Mouse (Mus musculus): ENCODE results near the gene Cntn4. TPM values are rescaled to one million over a fixed set of nuclear protein-coding genes. Genes with fewer than 3 reads are reported as not detected.

The Cntn4 gene
- 13.8 and 15.3 TPM in 2 replicates for polyA plus RNA-seq (2015; fragmentation: Nextera tagmentation; extraction: Ambion mirVana)

- Histone ChIP-seq H3K4me2 (replicated peaks) (peak within 1 kb of the TSS; percentile 70), H3K27me3 (peaks cover 45% of the 10 kb centered on the region), H3K9me3 (replicated peaks) (no peaks in the 10 kb centered on the region), H3K27ac (replicated peaks) (no peak within 1 kb of the TSS), H3K4me3 (replicated peaks) (peak within 1 kb of the TSS; percentile 44), H3K36me3 (no peaks in the 10 kb centered on the region), H3K9ac (no peak within 1 kb of the TSS), H3K4me1 (peaks cover 14% of the 10 kb centered on the region)
- ATAC-seq (ENCODE audit: insufficient number of reproducible peaks, low FRiP score, low TSS enrichment, low read depth): peak; percentile 69
- WGBS: 3% methylated on average over 40 of the region's 40 CpGs
Measured at GRCm38 (mm10) chr6:105677149-105678031, at the start of gene Cntn4. Cntn4 (plus strand) TSS chr6:105677660.

GRCm38 (mm10) chr6:105674276-105674675, 3.2 kb upstream of the Cntn4 start:
- 66% methylated on average over 4 of the region's 4 CpGs for WGBS
- Histone ChIP-seq H3K4me1 (peaks cover 14% of the 10 kb centered on the region), H3K27me3 (peaks cover 28% of the 10 kb centered on the region), H3K9ac (no peak overlapping the region), H3K36me3 (no peaks in the 10 kb centered on the region), H3K4me2 (replicated peaks) (no peak overlapping the region), H3K4me3 (replicated peaks) (no peak overlapping the region), H3K27ac (replicated peaks) (no peak overlapping the region), H3K9me3 (replicated peaks) (no peaks in the 10 kb centered on the region)
- no peak for ATAC-seq (ENCODE audit: insufficient number of reproducible peaks, low FRiP score, low TSS enrichment, low read depth)

- Histone ChIP-seq H3K4me1 (peaks cover 14% of the 10 kb centered on the region), H3K4me3 (replicated peaks) (no peak overlapping the region), H3K4me2 (replicated peaks) (no peak overlapping the region), H3K36me3 (no peaks in the 10 kb centered on the region), H3K9me3 (replicated peaks) (no peaks in the 10 kb centered on the region), H3K9ac (no peak overlapping the region), H3K27me3 (peaks cover 35% of the 10 kb centered on the region), H3K27ac (replicated peaks) (no peak overlapping the region)
- no peak for ATAC-seq (ENCODE audit: insufficient number of reproducible peaks, low FRiP score, low TSS enrichment, low read depth)
- WGBS: 25% methylated on average over 3 of the region's 3 CpGs
Measured at GRCm38 (mm10) chr6:105675099-105675498, 2.4 kb upstream of the Cntn4 start.

GRCm38 (mm10) chr6:105676637-105677036, 823 bp upstream of the Cntn4 start:
- Histone ChIP-seq H3K9me3 (replicated peaks) (no peaks in the 10 kb centered on the region), H3K4me1 (peaks cover 14% of the 10 kb centered on the region), H3K36me3 (no peaks in the 10 kb centered on the region), H3K4me3 (replicated peaks) (peak overlapping the region; percentile 44), H3K27ac (replicated peaks) (no peak overlapping the region), H3K4me2 (replicated peaks) (peak overlapping the region; percentile 70), H3K9ac (no peak overlapping the region), H3K27me3 (peaks cover 45% of the 10 kb centered on the region)
- WGBS: 11% methylated on average over 5 of the region's 5 CpGs
- no peak for ATAC-seq (ENCODE audit: insufficient number of reproducible peaks, low FRiP score, low TSS enrichment, low read depth)

GRCm38 (mm10) chr6:105678778-105679177, 1.3 kb downstream of the Cntn4 start:
- Histone ChIP-seq H3K27me3 (peaks cover 45% of the 10 kb centered on the region), H3K4me1 (peaks cover 14% of the 10 kb centered on the region), H3K4me2 (replicated peaks) (peak overlapping the region; percentile 70; the same call in 1 of the 2 replicates), H3K27ac (replicated peaks) (no peak overlapping the region), H3K36me3 (no peaks in the 10 kb centered on the region), H3K4me3 (replicated peaks) (peak overlapping the region; percentile 44), H3K9ac (no peak overlapping the region), H3K9me3 (replicated peaks) (no peaks in the 10 kb centered on the region)
- no peak for ATAC-seq (ENCODE audit: insufficient number of reproducible peaks, low FRiP score, low TSS enrichment, low read depth)
- 8% methylated on average over 5 of the region's 5 CpGs for WGBS

- Histone ChIP-seq H3K4me2 (replicated peaks) (no peak overlapping the region), H3K4me1 (peaks cover 14% of the 10 kb centered on the region), H3K9ac (no peak overlapping the region), H3K9me3 (replicated peaks) (no peaks in the 10 kb centered on the region), H3K27me3 (peaks cover 44% of the 10 kb centered on the region), H3K4me3 (replicated peaks) (no peak overlapping the region), H3K27ac (replicated peaks) (no peak overlapping the region), H3K36me3 (no peaks in the 10 kb centered on the region)
- WGBS: 51% methylated on average over 2 of the region's 2 CpGs
- no peak for ATAC-seq (ENCODE audit: insufficient number of reproducible peaks, low FRiP score, low TSS enrichment, low read depth)
Measured at GRCm38 (mm10) chr6:105681496-105681895, 4.0 kb downstream of the Cntn4 start.

GRCm38 (mm10) chr6:105683251-105683650, 5.8 kb downstream of the Cntn4 start:
- Histone ChIP-seq H3K9me3 (replicated peaks) (no peaks in the 10 kb centered on the region), H3K4me2 (replicated peaks) (no peak overlapping the region), H3K27me3 (peaks cover 27% of the 10 kb centered on the region), H3K4me3 (replicated peaks) (no peak overlapping the region), H3K36me3 (no peaks in the 10 kb centered on the region), H3K27ac (replicated peaks) (no peak overlapping the region), H3K9ac (no peak overlapping the region), H3K4me1 (no peaks in the 10 kb centered on the region)
- no peak for ATAC-seq (ENCODE audit: insufficient number of reproducible peaks, low FRiP score, low TSS enrichment, low read depth)
- WGBS: 77% methylated on average over 5 of the region's 5 CpGs

GRCm38 (mm10) chr6:105684123-105684522, 6.7 kb downstream of the Cntn4 start:
- Histone ChIP-seq H3K9ac (no peak overlapping the region), H3K9me3 (replicated peaks) (no peaks in the 10 kb centered on the region), H3K27ac (replicated peaks) (no peak overlapping the region), H3K36me3 (no peaks in the 10 kb centered on the region), H3K4me3 (replicated peaks) (no peak overlapping the region), H3K4me1 (no peaks in the 10 kb centered on the region), H3K4me2 (replicated peaks) (no peak overlapping the region), H3K27me3 (peaks cover 19% of the 10 kb centered on the region)
- WGBS: 34% methylated on average over 4 of the region's 4 CpGs
- no peak for ATAC-seq (ENCODE audit: insufficient number of reproducible peaks, low FRiP score, low TSS enrichment, low read depth)

GRCm38 (mm10) chr6:105688195-105688594, 10.7 kb downstream of the Cntn4 start:
- Histone ChIP-seq H3K9me3 (replicated peaks) (no peaks in the 10 kb centered on the region), H3K36me3 (no peaks in the 10 kb centered on the region), H3K27me3 (no peaks in the 10 kb centered on the region), H3K27ac (replicated peaks) (no peak overlapping the region), H3K4me2 (replicated peaks) (no peak overlapping the region), H3K9ac (no peak overlapping the region), H3K4me1 (no peaks in the 10 kb centered on the region), H3K4me3 (replicated peaks) (no peak overlapping the region)
- ATAC-seq (ENCODE audit: insufficient number of reproducible peaks, low FRiP score, low TSS enrichment, low read depth): no peak

GRCm38 (mm10) chr6:105742026-105742425, 64.6 kb downstream of the Cntn4 start:
- H3K4me2 ChIP-seq (replicated peaks): no peak overlapping the region
- H3K4me3 ChIP-seq (replicated peaks): no peak overlapping the region
- no peaks in the 10 kb centered on the region for H3K9me3 ChIP-seq (replicated peaks)
- no peak overlapping the region for H3K27ac ChIP-seq (replicated peaks)
- H3K27me3 ChIP-seq: no peaks in the 10 kb centered on the region
- H3K4me1 ChIP-seq: no peaks in the 10 kb centered on the region
- H3K9ac ChIP-seq: no peak overlapping the region
- 29% methylated on average over 6 of the region's 6 CpGs for WGBS
- no peak for ATAC-seq (ENCODE audit: insufficient number of reproducible peaks, low FRiP score, low TSS enrichment, low read depth)
- H3K36me3 ChIP-seq: no peaks in the 10 kb centered on the region

GRCm38 (mm10) chr6:105780616-105781015, 103.2 kb downstream of the Cntn4 start:
- Histone ChIP-seq H3K4me3 (replicated peaks) (no peak overlapping the region), H3K27me3 (no peaks in the 10 kb centered on the region), H3K9ac (no peak overlapping the region), H3K4me1 (no peaks in the 10 kb centered on the region), H3K9me3 (replicated peaks) (no peaks in the 10 kb centered on the region), H3K27ac (replicated peaks) (no peak overlapping the region), H3K4me2 (replicated peaks) (no peak overlapping the region), H3K36me3 (no peaks in the 10 kb centered on the region)
- 85% methylated on average over 1 of the region's 1 CpGs for WGBS
- ATAC-seq (ENCODE audit: insufficient number of reproducible peaks, low FRiP score, low TSS enrichment, low read depth): no peak

- 94% methylated on average over 2 of the region's 2 CpGs for WGBS
- Histone ChIP-seq H3K27me3 (no peaks in the 10 kb centered on the region), H3K4me3 (replicated peaks) (no peak overlapping the region), H3K4me2 (replicated peaks) (no peak overlapping the region), H3K4me1 (no peaks in the 10 kb centered on the region), H3K9me3 (replicated peaks) (no peaks in the 10 kb centered on the region), H3K36me3 (no peaks in the 10 kb centered on the region), H3K27ac (replicated peaks) (no peak overlapping the region), H3K9ac (no peak overlapping the region)
- no peak for ATAC-seq (ENCODE audit: insufficient number of reproducible peaks, low FRiP score, low TSS enrichment, low read depth)
Measured at GRCm38 (mm10) chr6:105788462-105788861, 111.0 kb downstream of the Cntn4 start.
